Mouse (Mus musculus) inflammation-experienced regulatory T-cells, adult 16 weeks (primary cell): ENCODE measurements around the gene Hnf1a. TPM values are rescaled to one million over a fixed set of nuclear protein-coding genes. Genes with fewer than 3 reads are reported as not detected.

Source experiments
- polyA plus RNA-seq: library from polyadenylated mRNA; unstranded; fragments of 100-300 nt; shearing (Covaris generic); gene quantifications from one replicate; pipeline ENCODE4 v1.2.1, GENCODE M21; 2017

Gene Hnf1a
- not detected for polyA plus RNA-seq

GRCm38 (mm10) chr5:114970824-114971227 lies at the start of gene Hnf1a:
Gene Hnf1a, minus strand, starts transcription at chr5:114971094.

GRCm38 (mm10) chr5:115010577-115011216 lies 39.8 kb upstream of the Hnf1a start, which contains the start of gene Sppl3:
Gene Sppl3, plus strand, starts transcription at chr5:115011137.

GRCm38 (mm10) chr5:114942074-114942765 lies 28.7 kb downstream of the Hnf1a start, which contains the start of gene 2210016L21Rik:
Gene 2210016L21Rik, plus strand, starts transcription at chr5:114942158.

GRCm38 (mm10) chr5:114922998-114923473 lies 47.9 kb downstream of the Hnf1a start, which contains the start of gene Oasl1:
Gene Oasl1, plus strand, starts transcription at chr5:114923240.

Other genes starting within 250 kb of the Hnf1a start
- gene Ankrd13a, start 196.4 kb downstream of the Hnf1a start, polyA plus RNA-seq, result 12.2 TPM
- 130 TPM for gene Git2, start 195.6 kb downstream of the Hnf1a start, polyA plus RNA-seq
- gene 1500011B03Rik, start 147.6 kb downstream of the Hnf1a start, polyA plus RNA-seq, result 77.5 TPM
- not detected for gene 4930519G04Rik, start 117.4 kb downstream of the Hnf1a start, polyA plus RNA-seq
- gene Gm9936, start 112.4 kb downstream of the Hnf1a start, polyA plus RNA-seq, result not detected
- 12.2 TPM for gene Oasl2, start 74.2 kb downstream of the Hnf1a start, polyA plus RNA-seq
- 5.3 TPM for gene Oasl1, start 47.9 kb downstream of the Hnf1a start, polyA plus RNA-seq
- gene 2210016L21Rik, start 28.9 kb downstream of the Hnf1a start, polyA plus RNA-seq, result 65.2 TPM
- 3.0 TPM for gene Sppl3, start 40.0 kb upstream of the Hnf1a start, polyA plus RNA-seq
- gene Gm10401, start 127.2 kb upstream of the Hnf1a start, polyA plus RNA-seq, result 2.6 TPM
- gene Acads, start 148.3 kb upstream of the Hnf1a start, polyA plus RNA-seq, result 41.4 TPM
- 56.8 TPM for gene Unc119b, start 163.9 kb upstream of the Hnf1a start, polyA plus RNA-seq
- gene Mlec, start 187.1 kb upstream of the Hnf1a start, polyA plus RNA-seq, result 67.1 TPM
- gene Cabp1, start 223.3 kb upstream of the Hnf1a start, polyA plus RNA-seq, result not detected